Mouse (Mus musculus): Measurements from ENCODE around the gene Grip2. TPM values are rescaled to one million over a fixed set of nuclear protein-coding genes. Genes with fewer than 3 reads are reported as not detected.
A peak's percentile ranks its signal among the peaks of the same experiment; 100 is the strongest.

Grip2 gene
- 0.52 and 0.55 TPM in 2 replicates for polyA plus RNA-seq (2014; fragmentation: Nextera tagmentation; extraction: Ambion mirVana)

GRCm38 (mm10) chr6:91827016-91827570 lies at the start of gene Grip2:
TSS of gene Grip2 (minus strand) at chr6:91827250.
- 68% methylated on average over 9 of the region's 11 CpGs for WGBS
- Histone ChIP-seq H3K27ac (ENCODE audit: low read depth, low read length) (no peak within 1 kb of the TSS), H3K36me3 (ENCODE audit: control insufficient read depth, insufficient read depth, low read length) (no peaks in the 10 kb centered on the region), H3K4me3 (ENCODE audit: low read depth, low read length) (no peak within 1 kb of the TSS), H3K9me3 (ENCODE audit: control insufficient read depth, low read length) (no peaks in the 10 kb centered on the region), H3K9ac (ENCODE audit: low read length) (no peak within 1 kb of the TSS), H3K4me1 (replicated peaks; ENCODE audit: control insufficient read depth, insufficient read depth, low read length) (no peaks in the 10 kb centered on the region), H3K27me3 (ENCODE audit: control insufficient read depth, insufficient read depth, low read length) (no peaks in the 10 kb centered on the region), H3K4me2 (ENCODE audit: low read depth, low read length, severe bottlenecking) (no peak within 1 kb of the TSS)
- ATAC-seq (replicated peaks; ENCODE audit: low FRiP score) = no peak
- no peak for DNase-seq (ENCODE audit: low spot score)

- no peak overlapping the region for H3K4me3 ChIP-seq (ENCODE audit: low read depth, low read length)
- no peaks in the 10 kb centered on the region for H3K27me3 ChIP-seq (ENCODE audit: control insufficient read depth, insufficient read depth, low read length)
- no peak for ATAC-seq (replicated peaks; ENCODE audit: low FRiP score)
- no peak overlapping the region for H3K4me2 ChIP-seq (ENCODE audit: low read depth, low read length, severe bottlenecking)
- 67% methylated on average over 2 of the region's 2 CpGs for WGBS
- H3K36me3 ChIP-seq (ENCODE audit: control insufficient read depth, insufficient read depth, low read length) = no peaks in the 10 kb centered on the region
- no peak for DNase-seq (ENCODE audit: low spot score)
- H3K9me3 ChIP-seq (ENCODE audit: control insufficient read depth, low read length) = no peaks in the 10 kb centered on the region
- H3K9ac ChIP-seq (ENCODE audit: low read length) = no peak overlapping the region
- H3K4me1 ChIP-seq (replicated peaks; ENCODE audit: control insufficient read depth, insufficient read depth, low read length) = no peaks in the 10 kb centered on the region
- no peak overlapping the region for H3K27ac ChIP-seq (ENCODE audit: low read depth, low read length)
These were observed 45.7 kb upstream of the Grip2 start for GRCm38 (mm10) chr6:91872781-91873180.

- H3K27me3 ChIP-seq (ENCODE audit: control insufficient read depth, insufficient read depth, low read length) = no peaks in the 10 kb centered on the region
- no peak overlapping the region for H3K4me2 ChIP-seq (ENCODE audit: low read depth, low read length, severe bottlenecking)
- 92% methylated on average over 5 of the region's 5 CpGs for WGBS
- H3K9ac ChIP-seq (ENCODE audit: low read length) = no peak overlapping the region
- H3K4me3 ChIP-seq (ENCODE audit: low read depth, low read length) = no peak overlapping the region
- H3K4me1 ChIP-seq (replicated peaks; ENCODE audit: control insufficient read depth, insufficient read depth, low read length) = no peaks in the 10 kb centered on the region
- no peaks in the 10 kb centered on the region for H3K9me3 ChIP-seq (ENCODE audit: control insufficient read depth, low read length)
- no peaks in the 10 kb centered on the region for H3K36me3 ChIP-seq (ENCODE audit: control insufficient read depth, insufficient read depth, low read length)
- ATAC-seq (replicated peaks; ENCODE audit: low FRiP score) = no peak
- H3K27ac ChIP-seq (ENCODE audit: low read depth, low read length) = no peak overlapping the region
- no peak for DNase-seq (ENCODE audit: low spot score)
These were observed 41.0 kb upstream of the Grip2 start for GRCm38 (mm10) chr6:91868091-91868490.

- ATAC-seq (replicated peaks; ENCODE audit: low FRiP score) (no peak), DNase-seq (ENCODE audit: low spot score) (no peak)
- no peak overlapping the region for H3K4me3 ChIP-seq (ENCODE audit: low read depth, low read length)
- H3K27ac ChIP-seq (ENCODE audit: low read depth, low read length) = no peak overlapping the region
- no peaks in the 10 kb centered on the region for H3K9me3 ChIP-seq (ENCODE audit: control insufficient read depth, low read length)
- no peak overlapping the region for H3K4me2 ChIP-seq (ENCODE audit: low read depth, low read length, severe bottlenecking)
- H3K4me1 ChIP-seq (replicated peaks; ENCODE audit: control insufficient read depth, insufficient read depth, low read length) = no peaks in the 10 kb centered on the region
- 88% methylated on average over 11 of the region's 11 CpGs for WGBS
- no peaks in the 10 kb centered on the region for H3K27me3 ChIP-seq (ENCODE audit: control insufficient read depth, insufficient read depth, low read length)
- no peaks in the 10 kb centered on the region for H3K36me3 ChIP-seq (ENCODE audit: control insufficient read depth, insufficient read depth, low read length)
- H3K9ac ChIP-seq (ENCODE audit: low read length) = no peak overlapping the region
These were observed 38.6 kb upstream of the Grip2 start for GRCm38 (mm10) chr6:91865601-91866000.

- no peak overlapping the region for H3K4me3 ChIP-seq (ENCODE audit: low read depth, low read length)
- no peaks in the 10 kb centered on the region for H3K4me1 ChIP-seq (replicated peaks; ENCODE audit: control insufficient read depth, insufficient read depth, low read length)
- H3K36me3 ChIP-seq (ENCODE audit: control insufficient read depth, insufficient read depth, low read length) = no peaks in the 10 kb centered on the region
- H3K9ac ChIP-seq (ENCODE audit: low read length) = no peak overlapping the region
- H3K27ac ChIP-seq (ENCODE audit: low read depth, low read length) = no peak overlapping the region
- H3K27me3 ChIP-seq (ENCODE audit: control insufficient read depth, insufficient read depth, low read length) = no peaks in the 10 kb centered on the region
- ATAC-seq (replicated peaks; ENCODE audit: low FRiP score) (no peak), DNase-seq (ENCODE audit: low spot score) (no peak)
- H3K9me3 ChIP-seq (ENCODE audit: control insufficient read depth, low read length) = no peaks in the 10 kb centered on the region
- WGBS = 77% methylated on average over 5 of the region's 5 CpGs
- no peak overlapping the region for H3K4me2 ChIP-seq (ENCODE audit: low read depth, low read length, severe bottlenecking)
These were observed 37.5 kb upstream of the Grip2 start for GRCm38 (mm10) chr6:91864595-91864994.

- H3K36me3 ChIP-seq (ENCODE audit: control insufficient read depth, insufficient read depth, low read length) = no peaks in the 10 kb centered on the region
- no peaks in the 10 kb centered on the region for H3K4me1 ChIP-seq (replicated peaks; ENCODE audit: control insufficient read depth, insufficient read depth, low read length)
- no peak overlapping the region for H3K4me3 ChIP-seq (ENCODE audit: low read depth, low read length)
- H3K27me3 ChIP-seq (ENCODE audit: control insufficient read depth, insufficient read depth, low read length) = no peaks in the 10 kb centered on the region
- no peak for ATAC-seq (replicated peaks; ENCODE audit: low FRiP score)
- H3K9ac ChIP-seq (ENCODE audit: low read length) = no peak overlapping the region
- H3K9me3 ChIP-seq (ENCODE audit: control insufficient read depth, low read length) = no peaks in the 10 kb centered on the region
- no peak overlapping the region for H3K27ac ChIP-seq (ENCODE audit: low read depth, low read length)
- H3K4me2 ChIP-seq (ENCODE audit: low read depth, low read length, severe bottlenecking) = no peak overlapping the region
- no peak for DNase-seq (ENCODE audit: low spot score)
These were observed 35.8 kb upstream of the Grip2 start for GRCm38 (mm10) chr6:91862848-91863247.

GRCm38 (mm10) chr6:91858339-91858738 lies 31.3 kb upstream of the Grip2 start:
- Histone ChIP-seq H3K4me3 (ENCODE audit: low read depth, low read length) (no peak overlapping the region), H3K4me1 (replicated peaks; ENCODE audit: control insufficient read depth, insufficient read depth, low read length) (no peaks in the 10 kb centered on the region), H3K4me2 (ENCODE audit: low read depth, low read length, severe bottlenecking) (no peak overlapping the region), H3K27me3 (ENCODE audit: control insufficient read depth, insufficient read depth, low read length) (no peaks in the 10 kb centered on the region), H3K27ac (ENCODE audit: low read depth, low read length) (no peak overlapping the region), H3K9ac (ENCODE audit: low read length) (no peak overlapping the region), H3K9me3 (ENCODE audit: control insufficient read depth, low read length) (no peaks in the 10 kb centered on the region), H3K36me3 (ENCODE audit: control insufficient read depth, insufficient read depth, low read length) (no peaks in the 10 kb centered on the region)
- no peak for DNase-seq (ENCODE audit: low spot score)
- ATAC-seq (replicated peaks; ENCODE audit: low FRiP score) = no peak
- 77% methylated on average over 5 of the region's 5 CpGs for WGBS

- WGBS = 9% methylated on average over 2 of the region's 2 CpGs
- no peak for DNase-seq (ENCODE audit: low spot score)
- ATAC-seq (replicated peaks; ENCODE audit: low FRiP score) = 0 out of 2 replicates have a peak, but pooled peaks have one; percentile 56
- H3K4me1 ChIP-seq (replicated peaks; ENCODE audit: control insufficient read depth, insufficient read depth, low read length) = no peaks in the 10 kb centered on the region
- no peak overlapping the region for H3K27ac ChIP-seq (ENCODE audit: low read depth, low read length)
- no peaks in the 10 kb centered on the region for H3K36me3 ChIP-seq (ENCODE audit: control insufficient read depth, insufficient read depth, low read length)
- no peaks in the 10 kb centered on the region for H3K27me3 ChIP-seq (ENCODE audit: control insufficient read depth, insufficient read depth, low read length)
- H3K9me3 ChIP-seq (ENCODE audit: control insufficient read depth, low read length) = no peaks in the 10 kb centered on the region
- H3K4me3 ChIP-seq (ENCODE audit: low read depth, low read length) = no peak overlapping the region
- no peak overlapping the region for H3K4me2 ChIP-seq (ENCODE audit: low read depth, low read length, severe bottlenecking)
- no peak overlapping the region for H3K9ac ChIP-seq (ENCODE audit: low read length)
These were observed 25.5 kb upstream of the Grip2 start for GRCm38 (mm10) chr6:91852550-91852949.

GRCm38 (mm10) chr6:91843628-91844153 lies 16.6 kb upstream of the Grip2 start:
- peak overlapping the region; percentile 86 for H3K4me2 ChIP-seq (ENCODE audit: low read depth, low read length, severe bottlenecking)
- DNase-seq (ENCODE audit: low spot score) = no peak
- H3K9me3 ChIP-seq (ENCODE audit: control insufficient read depth, low read length) = no peaks in the 10 kb centered on the region
- H3K27ac ChIP-seq (ENCODE audit: low read depth, low read length) = no peak overlapping the region
- H3K4me3 ChIP-seq (ENCODE audit: low read depth, low read length) = peak overlapping the region; percentile 50
- WGBS = 4% methylated on average over 67 of the region's 69 CpGs
- peaks cover 41% of the 10 kb centered on the region for H3K27me3 ChIP-seq (ENCODE audit: control insufficient read depth, insufficient read depth, low read length)
- ATAC-seq (replicated peaks; ENCODE audit: low FRiP score) = 0 out of 2 replicates have a peak, but pooled peaks have one; percentile 24
- peak overlapping the region; percentile 47 for H3K9ac ChIP-seq (ENCODE audit: low read length)
- no peaks in the 10 kb centered on the region for H3K36me3 ChIP-seq (ENCODE audit: control insufficient read depth, insufficient read depth, low read length)
- H3K4me1 ChIP-seq (replicated peaks; ENCODE audit: control insufficient read depth, insufficient read depth, low read length) = peaks cover 11% of the 10 kb centered on the region; the same call in 1 of the 2 replicates
